Mouse (Mus musculus) brain, adult 2 months (tissue): ENCODE data around the gene Adamtsl4.

Source experiments
- DNase-seq: peaks from one replicate; pipeline ENCODE4 v3.0.0; 2011; ENCODE audit warnings: low read depth, low spot score

Gene Adamtsl4

GRCm38 (mm10) chr3:95687524-95688421 is at the start of gene Adamtsl4:
TSS of gene Adamtsl4 (minus strand) at chr3:95687917.
- DNase-seq, result peak; percentile 75

- DNase-seq, result no peak
Observed at GRCm38 (mm10) chr3:95735071-95735670, 47.5 kb upstream of the Adamtsl4 start.

DNA sequence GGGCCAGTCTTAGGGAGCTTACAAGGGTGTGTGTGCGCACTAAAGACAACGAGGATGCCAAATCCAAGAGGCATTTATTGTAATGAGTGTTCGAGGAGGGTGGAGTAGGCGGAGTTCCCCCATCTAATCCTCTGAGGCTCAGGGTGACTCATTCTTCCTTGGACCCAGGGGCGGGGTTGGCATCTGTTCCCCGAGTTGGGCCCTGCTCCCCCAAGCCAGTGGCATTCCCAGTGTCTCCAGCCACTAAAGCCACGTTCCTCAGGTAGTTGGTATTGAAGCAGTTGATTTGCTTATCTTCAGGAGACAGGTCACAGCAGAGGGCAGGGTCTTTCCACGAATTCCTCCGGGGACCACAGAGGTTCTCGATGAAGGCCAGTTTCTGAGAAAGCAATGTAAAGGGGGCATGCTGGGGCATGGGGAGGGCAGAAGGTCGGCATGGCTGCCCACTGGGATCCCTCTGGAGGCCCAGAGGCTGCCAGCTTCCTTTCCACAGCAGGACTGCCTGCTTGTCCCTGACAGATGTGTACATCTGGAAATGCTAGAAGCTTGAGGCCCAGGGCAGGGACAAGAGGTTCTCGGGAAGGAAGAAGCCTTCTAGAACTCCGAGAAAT is 46.5 kb upstream of the Adamtsl4 start:
- DNase-seq, result no peak

DNA sequence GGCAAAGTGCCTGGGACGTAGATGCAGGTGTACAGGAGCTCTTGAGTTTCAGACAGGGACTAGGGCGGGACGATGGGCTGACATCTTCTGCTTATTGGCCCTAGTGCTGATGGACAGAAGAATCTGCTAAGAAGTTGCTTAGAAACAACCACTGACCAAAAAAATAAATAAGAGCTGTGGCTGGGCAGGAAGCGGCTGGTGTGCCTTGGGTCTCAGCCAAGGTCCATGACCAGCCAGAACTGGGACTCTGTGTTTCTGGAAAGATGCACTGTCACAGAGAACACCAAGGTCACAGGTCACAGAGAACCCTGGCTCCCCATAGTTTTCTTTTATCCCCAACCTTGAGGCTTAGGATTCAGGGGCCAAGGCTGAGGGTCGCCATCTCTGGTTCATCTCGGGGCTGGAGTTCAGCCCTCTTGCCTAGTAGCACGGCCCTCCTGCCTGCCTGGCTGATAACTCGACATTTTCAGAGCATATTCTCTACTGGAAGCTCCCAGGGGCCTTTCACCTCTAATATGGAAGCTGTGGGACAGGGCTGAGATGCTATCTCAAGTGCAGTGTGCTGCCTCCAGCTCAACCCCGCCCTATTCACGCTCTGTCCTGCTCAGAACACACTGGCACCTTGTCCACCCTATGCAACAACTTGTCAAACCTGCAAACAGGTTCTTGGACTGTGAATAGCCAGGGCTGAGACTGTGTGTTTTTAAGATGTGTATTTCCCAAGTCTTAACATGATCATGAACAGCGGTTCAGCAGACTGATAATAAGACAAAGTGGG is 45.2 kb upstream of the Adamtsl4 start:
- DNase-seq, result peak; percentile 8

DNA sequence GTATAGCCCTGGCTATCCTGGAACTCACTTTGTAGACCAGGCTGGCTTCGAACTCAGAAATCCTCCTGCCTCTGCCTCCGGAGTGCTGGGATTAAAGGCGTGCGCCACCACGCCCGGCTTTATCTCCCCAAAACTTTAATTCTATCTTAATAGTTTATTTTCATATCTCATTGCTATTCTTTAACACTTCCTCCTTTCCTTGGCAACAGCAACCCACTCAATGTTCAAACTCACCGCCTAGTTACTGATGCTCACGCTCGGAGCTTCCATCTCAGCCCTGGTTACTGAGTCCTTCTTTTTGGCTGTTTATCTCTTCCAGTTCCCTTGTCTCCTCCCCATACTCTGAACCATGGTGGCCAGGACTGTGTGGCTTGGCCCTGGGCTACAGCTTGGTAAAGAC is 44.6 kb upstream of the Adamtsl4 start:
- DNase-seq, result peak; percentile 52

GRCm38 (mm10) chr3:95731802-95732201 is 44.1 kb upstream of the Adamtsl4 start:
- peak; percentile 36 for DNase-seq

DNA sequence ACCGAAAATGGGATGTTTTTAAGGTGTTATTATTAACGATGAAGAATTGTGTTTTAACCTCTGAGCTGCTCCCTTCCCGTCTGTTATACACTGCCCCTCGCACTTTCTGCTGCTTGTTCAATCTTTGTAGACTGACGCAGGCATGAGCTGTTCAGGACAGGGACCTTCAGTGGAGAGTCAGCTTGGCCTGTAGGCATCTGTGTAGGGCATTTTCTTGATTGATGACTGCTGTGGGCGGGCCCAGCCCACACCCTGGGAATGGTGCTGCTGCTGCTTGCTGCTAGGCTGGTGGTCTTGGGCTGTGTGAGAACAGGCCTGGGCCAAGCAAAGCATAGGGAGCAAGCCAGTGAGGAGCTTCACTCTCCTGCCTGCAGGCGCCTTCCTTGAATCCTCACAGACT is 42.7 kb upstream of the Adamtsl4 start:
- DNase-seq, result no peak

GRCm38 (mm10) chr3:95728906-95729305 is 41.2 kb upstream of the Adamtsl4 start:
- no peak for DNase-seq

GRCm38 (mm10) chr3:95726696-95727358 is 39.1 kb upstream of the Adamtsl4 start:
- DNase-seq, result no peak

DNA sequence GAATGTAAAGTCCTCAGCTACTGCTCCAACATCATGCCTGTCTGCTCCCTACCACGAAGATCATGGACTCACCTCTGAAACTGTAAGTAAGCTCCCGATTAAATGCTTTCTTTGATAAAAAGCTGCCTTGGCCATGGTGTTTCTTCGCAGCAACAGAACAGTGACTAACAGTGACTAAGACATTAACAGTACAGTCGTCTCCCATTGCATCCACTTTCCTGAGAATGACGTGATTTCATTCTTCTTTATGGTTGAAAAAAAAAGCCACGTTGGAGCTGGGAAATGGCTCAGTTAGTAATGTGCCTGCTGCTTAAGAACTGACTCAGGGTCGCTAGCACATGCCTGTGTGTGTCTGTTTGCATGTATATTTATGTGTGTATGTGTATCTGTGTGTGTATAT is 38.1 kb upstream of the Adamtsl4 start:
- no peak for DNase-seq

DNA sequence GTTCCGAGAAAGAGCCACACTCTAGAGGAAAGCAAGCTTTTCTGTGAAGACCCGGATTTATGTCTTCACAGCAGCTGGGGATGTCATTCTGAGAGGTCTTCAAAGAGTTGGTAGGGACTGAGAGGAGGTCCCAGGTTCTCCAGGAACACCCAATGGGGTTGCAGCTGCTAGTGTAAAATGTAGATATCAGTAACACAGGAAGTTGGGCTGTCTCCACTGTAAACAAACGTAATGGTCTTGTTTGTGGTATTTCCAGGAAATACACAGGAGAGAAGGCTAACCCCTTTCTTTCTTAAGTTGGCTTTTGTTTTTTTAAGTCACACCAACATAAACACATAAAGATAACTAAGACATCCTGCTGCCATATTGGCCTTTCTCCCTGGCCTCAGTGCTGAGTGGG is 34.7 kb upstream of the Adamtsl4 start:
- DNase-seq, result no peak

DNA sequence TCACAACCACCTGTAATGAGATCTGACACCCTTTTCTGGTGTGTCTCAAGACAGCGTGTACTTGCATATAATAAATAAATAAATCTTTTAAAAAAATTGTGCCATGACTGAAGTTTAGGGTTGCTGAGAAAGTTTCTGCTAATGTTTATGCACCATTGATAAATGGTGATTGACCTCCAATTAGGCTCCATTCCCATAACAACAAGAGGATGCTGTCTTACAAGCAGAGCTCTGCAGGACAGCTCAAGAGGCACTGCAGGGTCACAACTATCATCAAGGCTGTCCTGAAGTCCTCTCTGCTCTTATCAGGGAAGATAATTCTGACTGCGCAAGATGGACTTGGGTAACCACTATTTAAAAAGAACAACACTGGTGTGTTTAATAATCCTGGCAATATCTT is 30.4 kb upstream of the Adamtsl4 start:
- DNase-seq, result no peak

DNA sequence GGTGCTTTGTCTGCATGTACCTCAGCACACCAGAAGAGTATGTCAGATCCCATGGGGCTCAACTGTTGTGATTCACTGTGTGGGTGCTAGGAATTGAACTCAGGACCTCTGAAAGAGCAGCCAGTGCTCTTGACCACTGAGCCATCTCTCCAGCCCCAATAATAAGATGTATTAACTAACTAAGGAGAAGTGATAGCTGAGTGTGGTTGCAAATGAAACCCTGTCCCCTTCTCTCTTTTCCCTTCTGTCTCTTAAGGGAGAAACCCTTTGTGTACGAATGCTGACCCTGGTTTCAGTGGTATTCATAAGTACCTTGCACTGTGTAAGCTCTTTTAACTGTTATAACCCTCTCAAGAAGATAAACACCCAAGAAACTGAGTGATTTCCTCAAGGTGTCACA is 28.4 kb upstream of the Adamtsl4 start:
- DNase-seq, result no peak

DNA sequence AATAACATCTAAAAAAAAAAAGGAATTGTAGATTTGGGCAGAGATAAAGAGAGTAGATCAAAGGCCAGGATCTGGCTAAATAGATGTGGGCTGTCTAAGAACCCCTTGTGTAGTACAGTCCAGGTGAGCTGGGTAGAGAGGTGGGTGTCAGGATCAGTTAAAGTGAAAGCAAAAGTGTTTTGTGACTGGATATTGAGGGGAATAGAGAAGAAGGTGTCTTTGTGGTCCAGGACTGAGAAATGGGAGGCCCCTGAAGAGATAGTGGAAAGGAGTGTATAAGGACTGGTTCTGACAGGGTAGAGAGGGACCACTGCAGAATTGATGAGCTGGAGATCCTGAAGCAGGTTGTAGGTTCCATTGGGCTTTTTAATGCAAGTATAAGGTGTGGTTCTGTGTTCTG is 22.2 kb upstream of the Adamtsl4 start:
- no peak for DNase-seq

DNA sequence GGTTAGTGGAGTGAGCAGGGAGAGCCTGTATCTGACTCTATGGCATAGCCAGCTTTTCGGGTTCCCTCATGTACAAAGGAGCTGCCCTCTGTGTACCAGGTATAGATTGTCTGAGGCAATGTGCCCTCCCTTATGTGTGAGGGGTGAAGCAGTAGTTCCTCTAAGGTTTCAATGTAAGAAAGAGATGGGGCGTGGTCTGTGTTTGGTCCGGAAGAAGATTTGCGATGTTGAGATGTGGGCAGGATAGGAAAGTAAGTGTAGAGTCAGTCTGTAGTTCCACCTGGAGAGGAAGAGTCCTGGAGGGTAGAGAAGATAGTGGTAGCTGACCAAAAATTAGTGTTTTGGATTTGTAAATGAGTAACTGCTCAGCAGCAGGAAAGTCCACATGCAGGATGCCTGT is 21.3 kb upstream of the Adamtsl4 start:
- no peak for DNase-seq

- DNase-seq, result no peak
Observed at GRCm38 (mm10) chr3:95707497-95707896, 19.8 kb upstream of the Adamtsl4 start.

GRCm38 (mm10) chr3:95706273-95706672 is 18.6 kb upstream of the Adamtsl4 start:
- DNase-seq, result no peak

GRCm38 (mm10) chr3:95704612-95705011 is 16.9 kb upstream of the Adamtsl4 start:
- no peak for DNase-seq

DNA sequence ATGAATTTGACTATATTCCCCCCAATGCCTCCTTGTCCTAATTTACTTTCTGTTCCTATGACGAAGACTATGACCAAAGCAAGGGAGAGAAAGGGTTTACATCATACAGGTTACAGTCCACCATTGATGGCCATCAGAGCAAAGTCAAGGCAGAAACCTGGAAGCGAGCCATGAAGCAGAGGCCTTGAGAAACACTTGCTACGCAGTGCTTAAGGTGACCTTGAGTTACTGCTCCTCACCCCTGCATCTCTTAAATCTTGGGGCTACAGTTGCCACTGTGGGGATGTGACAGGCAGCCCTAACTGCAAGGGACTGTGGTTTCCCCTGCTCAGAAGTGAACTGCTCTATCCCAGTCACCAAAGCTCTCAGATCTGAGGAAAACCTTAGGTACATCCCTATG is 15.6 kb upstream of the Adamtsl4 start:
- no peak for DNase-seq

DNA sequence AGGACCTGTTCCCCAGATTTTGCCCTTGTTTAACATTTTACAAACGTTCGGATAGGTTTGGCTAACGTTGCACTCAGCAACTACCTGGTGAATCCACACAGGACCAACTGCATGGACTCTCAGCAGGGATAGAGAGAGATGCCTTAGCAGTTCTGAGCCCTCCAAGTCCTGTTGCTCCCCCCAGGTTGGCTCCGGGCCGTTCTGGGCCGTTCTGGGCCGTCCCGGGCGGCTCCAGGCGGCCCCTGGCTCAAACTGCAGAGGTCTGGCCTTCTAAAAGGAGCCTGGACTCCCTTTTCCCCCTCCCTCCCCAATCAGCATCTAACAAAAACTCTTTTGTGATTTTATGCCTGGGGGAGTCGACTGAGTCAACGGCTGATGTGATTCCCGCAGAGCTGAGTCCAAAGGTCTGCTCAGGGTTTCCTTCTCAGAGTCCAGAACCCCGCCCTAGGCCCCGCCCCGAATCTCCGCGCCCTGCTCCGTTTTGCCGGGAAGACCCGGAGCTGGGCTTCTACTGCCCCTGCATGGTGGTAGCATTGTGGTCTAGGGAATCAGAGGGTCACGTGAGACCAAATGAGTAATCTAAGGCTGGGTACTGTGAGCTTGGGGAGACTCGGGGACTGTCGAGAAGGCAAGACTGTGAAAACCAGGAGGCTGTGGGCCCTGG is 14.3 kb upstream of the Adamtsl4 start:
- peak; percentile 89 for DNase-seq

DNA sequence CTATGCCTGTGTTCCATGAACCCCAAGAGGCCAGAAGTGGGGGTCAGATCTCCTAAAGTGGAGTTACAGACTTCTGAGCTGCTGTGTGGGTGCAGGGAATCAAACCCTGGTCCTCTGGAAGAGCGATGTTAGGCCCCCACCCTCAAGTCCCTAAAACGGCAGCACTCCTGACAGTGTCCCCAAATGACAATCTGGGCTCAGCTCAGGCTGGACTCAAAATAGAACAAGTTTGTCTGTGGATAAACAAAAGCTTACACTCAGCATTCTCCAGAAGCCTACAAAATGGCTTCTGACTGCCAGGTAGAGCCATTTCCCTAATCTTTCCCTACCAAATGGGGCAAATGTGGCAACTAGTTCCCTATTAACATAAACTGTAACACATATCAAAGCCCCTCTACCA is 13.4 kb upstream of the Adamtsl4 start:
- no peak for DNase-seq
